Mouse (Mus musculus): ENCODE data around the gene Pomgnt2. TPM values are rescaled to one million over a fixed set of nuclear protein-coding genes. Genes with fewer than 3 reads are reported as not detected.
"Not testable (repeated sequence)": the region's sequence is repeated elsewhere in the genome, so short reads cannot be mapped to it uniquely, and the experiment has no call there.

Pomgnt2 gene
- total and polyA plus RNA-seq, 3 experiments: not detected

GRCm38 (mm10) chr9:122022776-122023175 is 25.9 kb upstream of the Pomgnt2 start:
- H3K4me1 ChIP-seq (ENCODE audit: control insufficient read depth in 1 of 2, insufficient read depth in 2 of 2, low read length in 2 of 2): no peaks in the 10 kb centered on the region
- H3K27ac ChIP-seq (ENCODE audit: control insufficient read depth, low read depth, low read length): no peak overlapping the region
- no peak overlapping the region for H3K4me3 ChIP-seq (ENCODE audit: control insufficient read depth in 1 of 2, insufficient read depth in 1 of 2, low read depth in 2 of 2, low read length in 2 of 2)
- H3K36me3 ChIP-seq (ENCODE audit: control insufficient read depth in 1 of 2, insufficient read depth in 2 of 2, low read length in 2 of 2): no peaks in the 10 kb centered on the region
- H3K27me3 ChIP-seq (ENCODE audit: control insufficient read depth in 1 of 2, insufficient read depth in 2 of 2, low read length in 2 of 2): no peaks in the 10 kb centered on the region
- H3K9me3 ChIP-seq (replicated peaks; ENCODE audit: insufficient read depth, low read length): no peaks in the 10 kb centered on the region
- DNase-seq (ENCODE audit: low read depth, low spot score): no peak
- H3K79me2 ChIP-seq (ENCODE audit: control insufficient read depth, insufficient read depth, low read length, poor library complexity): no peaks in the 10 kb centered on the region
- no peak overlapping the region for H3K9ac ChIP-seq (ENCODE audit: control insufficient read depth, low read depth, low read length, poor library complexity, severe bottlenecking)
- TF ChIP-seq CHD2 (IDR thresholded peaks at IDR 0.05; ENCODE audit: low read length) (no peak), POLR2A (IDR thresholded peaks at IDR 0.05; ENCODE audit: control insufficient read depth in 1 of 2, insufficient read depth in 1 of 2, low read depth in 1 of 2, low read length in 2 of 2, poor library complexity in 1 of 2) (no peak), MYB (IDR thresholded peaks at IDR 0.05; ENCODE audit: low read depth, low read length) (no peak)

DNA sequence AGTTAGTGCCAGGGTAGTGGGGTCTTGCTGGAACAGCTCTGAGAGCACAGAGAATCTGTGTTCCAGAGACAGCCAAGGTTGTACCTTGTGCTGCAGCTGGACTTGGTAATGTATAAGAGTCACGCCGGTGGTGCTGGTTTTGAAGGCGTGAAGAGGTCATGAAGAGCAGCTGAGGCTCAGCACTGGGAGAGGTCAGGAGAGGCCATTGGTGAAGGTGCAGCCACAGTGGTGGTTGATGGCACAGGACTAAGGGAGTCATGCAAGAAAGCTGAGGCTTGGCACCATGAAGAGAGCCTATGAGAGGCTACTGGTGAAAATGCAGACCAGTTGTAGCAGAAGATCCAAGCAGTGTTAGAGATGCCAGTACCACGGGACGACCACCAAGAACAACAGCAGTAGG is 24.7 kb upstream of the Pomgnt2 start:
- no peak for DNase-seq (ENCODE audit: low read depth, low spot score)
- no peak overlapping the region for H3K9ac ChIP-seq (ENCODE audit: control insufficient read depth, low read depth, low read length, poor library complexity, severe bottlenecking)
- TF ChIP-seq ETS1 (IDR thresholded peaks at IDR 0.05; ENCODE audit: low read depth, low read length): no peak
- TF ChIP-seq POLR2AphosphoS5 (IDR thresholded peaks at IDR 0.05; ENCODE audit: borderline replicate concordance, low read depth, low read length): no peak
- TF ChIP-seq JUND (IDR thresholded peaks at IDR 0.05; ENCODE audit: low read depth, low read length): no peak
- TF ChIP-seq HCFC1 (IDR thresholded peaks at IDR 0.05; ENCODE audit: low read depth, low read length): no peak
- no peak for TF ChIP-seq KAT2A (conservative IDR thresholded peaks at IDR 0.05; ENCODE audit: low read depth, low read length)
- no peak for TF ChIP-seq RAD21 (IDR thresholded peaks at IDR 0.05; ENCODE audit: low read depth, low read length)
- no peak for TF ChIP-seq MAX (IDR thresholded peaks at IDR 0.05; ENCODE audit: low read length)
- TF ChIP-seq TBP (IDR thresholded peaks at IDR 0.05; ENCODE audit: low read depth, low read length): no peak
- no peak for TF ChIP-seq MYC (IDR thresholded peaks at IDR 0.05; ENCODE audit: low read depth, low read length)
- no peak for TF ChIP-seq RCOR1 (IDR thresholded peaks at IDR 0.05; ENCODE audit: low read depth, low read length)
- TF ChIP-seq ZKSCAN1 (IDR thresholded peaks at IDR 0.05; ENCODE audit: low read depth, low read length): no peak
- no peak for TF ChIP-seq TCF12 (IDR thresholded peaks at IDR 0.05; ENCODE audit: low read depth, low read length)
- no peaks in the 10 kb centered on the region for H3K9me3 ChIP-seq (replicated peaks; ENCODE audit: insufficient read depth, low read length)
- no peak overlapping the region for H3K27ac ChIP-seq (ENCODE audit: control insufficient read depth, low read depth, low read length)
- H3K79me2 ChIP-seq (ENCODE audit: control insufficient read depth, insufficient read depth, low read length, poor library complexity): no peaks in the 10 kb centered on the region
- no peaks in the 10 kb centered on the region for H3K36me3 ChIP-seq (ENCODE audit: control insufficient read depth in 1 of 2, insufficient read depth in 2 of 2, low read length in 2 of 2)
- H3K4me3 ChIP-seq (ENCODE audit: control insufficient read depth in 1 of 2, insufficient read depth in 1 of 2, low read depth in 2 of 2, low read length in 2 of 2): no peak overlapping the region
- no peaks in the 10 kb centered on the region for H3K4me1 ChIP-seq (ENCODE audit: control insufficient read depth in 1 of 2, insufficient read depth in 2 of 2, low read length in 2 of 2)
- no peaks in the 10 kb centered on the region for H3K27me3 ChIP-seq (ENCODE audit: control insufficient read depth in 1 of 2, insufficient read depth in 2 of 2, low read length in 2 of 2)

GRCm38 (mm10) chr9:122021171-122021570 is 24.3 kb upstream of the Pomgnt2 start:
- not testable (repeated sequence) for H3K27ac ChIP-seq (ENCODE audit: control insufficient read depth, low read depth, low read length); H3K4me3 ChIP-seq (ENCODE audit: control insufficient read depth in 1 of 2, insufficient read depth in 1 of 2, low read depth in 2 of 2, low read length in 2 of 2); H3K9ac ChIP-seq (ENCODE audit: control insufficient read depth, low read depth, low read length, poor library complexity, severe bottlenecking); H3K36me3 ChIP-seq (ENCODE audit: control insufficient read depth in 1 of 2, insufficient read depth in 2 of 2, low read length in 2 of 2); DNase-seq (ENCODE audit: low read depth, low spot score); H3K4me1 ChIP-seq (ENCODE audit: control insufficient read depth in 1 of 2, insufficient read depth in 2 of 2, low read length in 2 of 2); H3K9me3 ChIP-seq (replicated peaks; ENCODE audit: insufficient read depth, low read length); H3K27me3 ChIP-seq (ENCODE audit: control insufficient read depth in 1 of 2, insufficient read depth in 2 of 2, low read length in 2 of 2); H3K79me2 ChIP-seq (ENCODE audit: control insufficient read depth, insufficient read depth, low read length, poor library complexity)

Measured in MEL (cell line).